Mouse (Mus musculus) ES-E14 (cell line): ENCODE measurements around the gene Tmem143.

ENCODE experiments used
- CHD2 ChIP-seq: IDR thresholded peaks from 2 replicates; pipeline ENCODE4 v1.6.1; 2014; ENCODE audit warnings: mild to moderate bottlenecking, low read depth, low read length, inconsistent platforms
- HCFC1 ChIP-seq: IDR thresholded peaks from 2 replicates; pipeline ENCODE4 v1.6.1; 2012; ENCODE audit warnings: low read length, inconsistent platforms, borderline replicate concordance; ENCODE audit not compliant: insufficient read depth
- MAFK ChIP-seq: IDR thresholded peaks from 2 replicates; pipeline ENCODE4 v1.6.1; 2014; ENCODE audit warnings: mild to moderate bottlenecking, low read depth, low read length, inconsistent platforms; ENCODE audit not compliant: insufficient read depth

DNA sequence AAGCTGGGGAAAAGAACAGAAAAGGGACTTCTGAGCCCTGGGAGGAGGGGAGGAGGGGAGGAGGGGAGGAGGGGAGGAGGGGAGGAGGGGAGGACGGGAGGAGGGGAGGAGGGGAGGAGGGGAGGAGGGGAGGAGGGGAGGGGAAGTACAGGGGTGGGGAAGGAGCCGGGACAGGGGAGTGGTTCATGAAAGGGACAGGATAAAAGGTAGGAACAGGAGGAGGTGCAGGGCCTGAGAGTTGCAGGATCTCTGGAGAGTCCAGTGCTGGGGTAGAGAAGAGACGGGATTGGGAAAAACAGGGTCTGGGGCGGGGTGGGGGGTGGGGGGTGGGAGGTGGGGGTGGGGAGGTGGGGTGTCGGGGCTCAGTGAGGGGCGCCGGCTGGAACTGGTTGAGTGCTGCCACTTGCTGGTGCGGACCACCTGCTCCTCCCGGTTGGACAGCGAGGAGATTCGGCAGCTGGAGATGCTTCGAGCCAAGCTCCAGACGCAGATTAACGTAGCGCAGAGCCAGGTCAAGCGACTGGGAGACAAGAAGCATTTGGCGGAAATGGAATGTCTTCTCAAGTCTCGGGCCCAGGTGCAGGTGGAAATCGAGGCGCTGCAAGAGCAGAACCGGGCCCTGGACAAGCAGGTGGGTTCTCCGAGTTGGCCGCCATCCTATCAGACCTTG, 32.0 kb downstream of the Tmem143 start:
- TF ChIP-seq MAFK = no peak
- no peak for TF ChIP-seq HCFC1
- TF ChIP-seq CHD2 = no peak
